In genomic region chr4:54081411-54081810, GRCm38 (mm10) we compare ENCODE assay signal across 16 mouse cellular contexts.
"Had no signal": no experiment of that assay in that cellular context is flagged by ENCODE, and none has a peak within 500 bp of the region (broad histone marks: within the 10 kb centered on the region; RNA-seq: fewer than 3 reads in every experiment).

No protein-coding gene starts in this region.

- H3K9ac ChIP-seq: neural tube, embryonic 13.5 days; neural tube, embryonic 15.5 days; stomach, embryonic 15.5 days had no signal

- H3K27me3 ChIP-seq: neural tube, embryonic 13.5 days; neural tube, embryonic 15.5 days; stomach, embryonic 15.5 days had no signal

- H3K4me2 ChIP-seq: neural tube, embryonic 13.5 days; neural tube, embryonic 15.5 days; stomach, embryonic 15.5 days had no signal

- H3K4me1 ChIP-seq: neural tube, embryonic 13.5 days; neural tube, embryonic 15.5 days; stomach, embryonic 15.5 days had no signal

- H3K27ac ChIP-seq: neural tube, embryonic 13.5 days; neural tube, embryonic 15.5 days; stomach, embryonic 15.5 days; stomach, postnatal 0 days had no signal

- DNase-seq: retina, postnatal 1 day; right cerebral cortex, adult 18-20 months; right cerebral cortex, postnatal 14 days; right cerebral cortex, postnatal 25 days; right cerebral cortex, postnatal 4 days; spleen, adult 18-20 months; thymus, adult 18-20 months; thymus, adult 2 months; thymus, postnatal 14 days; thymus, postnatal 25 days; thymus, postnatal 36 days; thymus, postnatal 4 days had no signal

- H3K4me3 ChIP-seq: neural tube, embryonic 13.5 days; neural tube, embryonic 15.5 days; stomach, embryonic 15.5 days had no signal

- H3K9me3 ChIP-seq: neural tube, embryonic 13.5 days; neural tube, embryonic 15.5 days; stomach, embryonic 15.5 days had no signal

- H3K36me3 ChIP-seq: neural tube, embryonic 13.5 days; neural tube, embryonic 15.5 days; stomach, embryonic 15.5 days had no signal
